In genomic region chr10:115561136-115561880, GRCm38 (mm10) we compare ENCODE assay signal across 14 mouse cellular contexts. TPM values are rescaled to one million over a fixed set of nuclear protein-coding genes. Genes with fewer than 3 reads are reported as not detected.
DNase-seq lines count a peak whose midpoint lies in the region; ATAC-seq lines count a peak whose summit lies in the region.
"Had no signal": no experiment of that assay in that cellular context is flagged by ENCODE, and none has a peak within 500 bp of the region (broad histone marks: within the 10 kb centered on the region; RNA-seq: fewer than 3 reads in every experiment).

No protein-coding gene starts in this region.

- no peak for DNase-seq in embryonic facial prominence, embryonic 10.5 days (ENCODE audit: low spot score)
- peak; percentile 18 for DNase-seq in ZHBTc4 (ENCODE audit: low read depth, low spot score)
- no peak for DNase-seq in heart, adult 18-20 months
- DNase-seq in heart, postnatal 36 days, result no peak
- DNase-seq in adrenal gland, postnatal 14 days, result no peak
- DNase-seq: adrenal gland, postnatal 36 days; thymus, postnatal 25 days had no signal

- peak; percentile 58; the same call in 1 of the 2 replicates for ATAC-seq in embryonic facial prominence, embryonic 13.5 days (ENCODE audit: insufficient number of reproducible peaks, insufficient read depth, low FRiP score, low TSS enrichment, low read depth)
- ATAC-seq in embryonic facial prominence, embryonic 15.5 days (ENCODE audit: insufficient number of reproducible peaks, low FRiP score, low TSS enrichment, low read depth), result peak; percentile 31; the same call in 1 of the 2 replicates
- peak; percentile 79 for ATAC-seq in lung, embryonic 16.5 days (ENCODE audit: low read depth)
- ATAC-seq: liver, embryonic 12.5 days had no signal

- no peak overlapping the region for H3K9ac ChIP-seq in embryonic facial prominence, embryonic 13.5 days
- H3K9ac ChIP-seq in embryonic facial prominence, embryonic 15.5 days, result no peak overlapping the region
- H3K9ac ChIP-seq in lung, embryonic 16.5 days (ENCODE audit: low read length), result no peak overlapping the region
- H3K9ac ChIP-seq: liver, embryonic 12.5 days; midbrain, embryonic 12.5 days had no signal

- no peak overlapping the region for H3K27ac ChIP-seq in embryonic facial prominence, embryonic 13.5 days
- H3K27ac ChIP-seq in embryonic facial prominence, embryonic 10.5 days (replicated peaks), result no peak overlapping the region
- H3K27ac ChIP-seq in embryonic facial prominence, embryonic 15.5 days (replicated peaks), result no peak overlapping the region
- H3K27ac ChIP-seq in lung, embryonic 16.5 days (ENCODE audit: low read length), result no peak overlapping the region
- H3K27ac ChIP-seq: liver, embryonic 12.5 days; midbrain, embryonic 12.5 days had no signal

- intact Hi-C loops in heart, postnatal 36 days (cut with DNase I), result no loop called here

- no peaks in the 10 kb centered on the region for H3K9me3 ChIP-seq in embryonic facial prominence, embryonic 13.5 days
- no peaks in the 10 kb centered on the region for H3K9me3 ChIP-seq in embryonic facial prominence, embryonic 10.5 days
- no peaks in the 10 kb centered on the region for H3K9me3 ChIP-seq in embryonic facial prominence, embryonic 15.5 days (replicated peaks)
- H3K9me3 ChIP-seq in lung, embryonic 16.5 days (ENCODE audit: control insufficient read depth, low read length), result no peaks in the 10 kb centered on the region
- H3K9me3 ChIP-seq: liver, embryonic 12.5 days; midbrain, embryonic 12.5 days had no signal

- WGBS in embryonic facial prominence, embryonic 13.5 days, result 69% methylated on average over 12 of the region's 12 CpGs
- 79% methylated on average over 12 of the region's 12 CpGs for WGBS in embryonic facial prominence, embryonic 10.5 days
- WGBS in embryonic facial prominence, embryonic 15.5 days, result 62% methylated on average over 12 of the region's 12 CpGs
- WGBS in lung, embryonic 16.5 days, result 44% methylated on average over 12 of the region's 12 CpGs

- H3K36me3 ChIP-seq in embryonic facial prominence, embryonic 13.5 days, result no peaks in the 10 kb centered on the region
- no peaks in the 10 kb centered on the region for H3K36me3 ChIP-seq in embryonic facial prominence, embryonic 10.5 days (replicated peaks)
- H3K36me3 ChIP-seq in embryonic facial prominence, embryonic 15.5 days, result no peaks in the 10 kb centered on the region
- H3K36me3 ChIP-seq in lung, embryonic 16.5 days (ENCODE audit: control insufficient read depth, insufficient read depth, low read length), result no peaks in the 10 kb centered on the region
- H3K36me3 ChIP-seq: liver, embryonic 12.5 days; midbrain, embryonic 12.5 days had no signal

- no peak overlapping the region for H3K4me3 ChIP-seq in embryonic facial prominence, embryonic 13.5 days
- H3K4me3 ChIP-seq in embryonic facial prominence, embryonic 10.5 days, result no peak overlapping the region
- H3K4me3 ChIP-seq in embryonic facial prominence, embryonic 15.5 days (replicated peaks), result no peak overlapping the region
- no peak overlapping the region for H3K4me3 ChIP-seq in lung, embryonic 16.5 days (ENCODE audit: low read length)
- H3K4me3 ChIP-seq: liver, embryonic 12.5 days; midbrain, embryonic 12.5 days had no signal

- peaks cover 7% of the 10 kb centered on the region; the same call in 1 of the 2 replicates for H3K4me1 ChIP-seq in embryonic facial prominence, embryonic 13.5 days
- H3K4me1 ChIP-seq in embryonic facial prominence, embryonic 10.5 days, result peaks cover 11% of the 10 kb centered on the region
- H3K4me1 ChIP-seq in embryonic facial prominence, embryonic 15.5 days, result peaks cover 8% of the 10 kb centered on the region; the same call in 1 of the 2 replicates
- H3K4me1 ChIP-seq in lung, embryonic 16.5 days (replicated peaks; ENCODE audit: control insufficient read depth, insufficient read depth, low read length), result no peaks in the 10 kb centered on the region; the same call in 1 of the 2 replicates
- H3K4me1 ChIP-seq: liver, embryonic 12.5 days had no signal

- H3K27me3 ChIP-seq in embryonic facial prominence, embryonic 13.5 days, result no peaks in the 10 kb centered on the region
- H3K27me3 ChIP-seq in embryonic facial prominence, embryonic 10.5 days (replicated peaks; ENCODE audit: low read depth, poor library complexity, severe bottlenecking), result no peaks in the 10 kb centered on the region
- no peaks in the 10 kb centered on the region for H3K27me3 ChIP-seq in embryonic facial prominence, embryonic 15.5 days
- H3K27me3 ChIP-seq in lung, embryonic 16.5 days (ENCODE audit: control insufficient read depth, insufficient read depth, low read depth, low read length), result no peaks in the 10 kb centered on the region
- H3K27me3 ChIP-seq: liver, embryonic 12.5 days had no signal

- no peak overlapping the region for H3K4me2 ChIP-seq in embryonic facial prominence, embryonic 13.5 days
- no peak overlapping the region for H3K4me2 ChIP-seq in embryonic facial prominence, embryonic 15.5 days (replicated peaks)
- peak overlapping the region; percentile 24; the same call in 1 of the 2 replicates for H3K4me2 ChIP-seq in lung, embryonic 16.5 days (ENCODE audit: low read depth, low read length)
- H3K4me2 ChIP-seq: liver, embryonic 12.5 days; midbrain, embryonic 12.5 days had no signal

RNA-seq across cellular contexts. Expression of gene A930009A15Rik, which starts 8.5 kb away (rescaled TPM):
- not detected in 2 replicates for polyA plus RNA-seq in embryonic facial prominence, embryonic 13.5 days (2015; fragmentation: Nextera tagmentation; extraction: Ambion mirVana)
- not detected in 2 replicates for polyA plus RNA-seq in embryonic facial prominence, embryonic 10.5 days (2016; fragmentation: Nextera tagmentation; extraction: Ambion mirVana)
- polyA plus RNA-seq in embryonic facial prominence, embryonic 15.5 days (2015; fragmentation: Nextera tagmentation; extraction: Ambion mirVana), result not detected in 2 replicates
- not detected in 2 replicates for polyA plus RNA-seq in lung, embryonic 16.5 days (2015; fragmentation: Nextera tagmentation; extraction: Ambion mirVana)
- total RNA-seq in heart, adult 18-20 months (2021), result not detected
- total RNA-seq in heart, postnatal 36 days (2021), result not detected
- not detected in 2 replicates for total RNA-seq in adrenal gland, postnatal 14 days (2021)
- total RNA-seq: adrenal gland, postnatal 36 days had no signal
- polyA plus RNA-seq: heart, postnatal 0 days; liver, embryonic 12.5 days; small intestine, adult 2 months had no signal

RNA-seq across cellular contexts. Expression of gene Lgr5, which starts 26.3 kb away (rescaled TPM):
- polyA plus RNA-seq in embryonic facial prominence, embryonic 13.5 days (2015; fragmentation: Nextera tagmentation; extraction: Ambion mirVana), result 16.0 and 16.8 TPM in 2 replicates
- polyA plus RNA-seq in embryonic facial prominence, embryonic 10.5 days (2016; fragmentation: Nextera tagmentation; extraction: Ambion mirVana), result 5.2 and 7.1 TPM in 2 replicates
- polyA plus RNA-seq in embryonic facial prominence, embryonic 15.5 days (2015; fragmentation: Nextera tagmentation; extraction: Ambion mirVana), result 12.2 and 14.5 TPM in 2 replicates
- 2.3 and 2.4 TPM in 2 replicates for polyA plus RNA-seq in lung, embryonic 16.5 days (2015; fragmentation: Nextera tagmentation; extraction: Ambion mirVana)
- total RNA-seq in heart, adult 18-20 months (2021), result under 1 TPM; 0.08 to 0.20 TPM
- total RNA-seq in heart, postnatal 36 days (2021), result under 1 TPM in 1 of 2 experiments, not detected in 1; 0.08 TPM
- total RNA-seq in adrenal gland, postnatal 14 days (2021), result 21.4 and 23.7 TPM in 2 replicates
